Mouse (Mus musculus) hindbrain, embryonic 10.5 days (tissue): Measurements from ENCODE around the gene Fas. TPM values are rescaled to one million over a fixed set of nuclear protein-coding genes. Genes with fewer than 3 reads are reported as not detected.

ENCODE experiments used
- DNase-seq: peaks from one replicate; pipeline ENCODE4 v3.0.0-alpha.2; 2017; ENCODE audit warnings: low spot score
- H3K27ac ChIP-seq: fragments of 300-500 bp; sonication (generic); 2 replicates; pipeline ENCODE4 v1.5.1; 2016; ENCODE audit warnings: mild to moderate bottlenecking, moderate library complexity
- H3K27me3 ChIP-seq: fragments of 300-500 bp; sonication (generic); 2 replicates; pipeline ENCODE4 v1.6.1; 2016; ENCODE audit warnings: mild to moderate bottlenecking; ENCODE audit not compliant: poor library complexity, insufficient read depth, severe bottlenecking
- H3K36me3 ChIP-seq: fragments of 300-500 bp; sonication (generic); 2 replicates; pipeline ENCODE4 v1.6.1; 2016; ENCODE audit warnings: mild to moderate bottlenecking, moderate library complexity
- H3K4me1 ChIP-seq: fragments of 300-500 bp; sonication (generic); replicated peaks from 2 replicates; pipeline ENCODE4 v1.6.1; 2016; ENCODE audit warnings: mild to moderate bottlenecking
- H3K4me3 ChIP-seq: fragments of 300-500 bp; sonication (generic); 2 replicates; pipeline ENCODE4 v1.5.1; 2016; ENCODE audit warnings: mild to moderate bottlenecking, moderate library complexity
- H3K9me3 ChIP-seq: fragments of 300-500 bp; sonication (generic); 2 replicates; pipeline ENCODE4 v1.6.1; 2016; ENCODE audit warnings: mild to moderate bottlenecking, moderate library complexity
- WGBS: fragments of 180-500 bp; shearing (Covaris S2); methylation state at CpG from one replicate; pipeline ENCODE4 v1.1.7; 2016; 5-methylcytosine and 5-hydroxymethylcytosine counted together
- polyA plus RNA-seq: library from polyadenylated mRNA; unstranded; fragments of >200 nt; fragmentation: Nextera tagmentation; extraction: Ambion mirVana; gene quantifications from 2 replicates; pipeline ENCODE4 v1.2.1, GENCODE M21; 2016

Gene Fas
- 0.15 and 0.31 TPM in 2 replicates for polyA plus RNA-seq

DNA sequence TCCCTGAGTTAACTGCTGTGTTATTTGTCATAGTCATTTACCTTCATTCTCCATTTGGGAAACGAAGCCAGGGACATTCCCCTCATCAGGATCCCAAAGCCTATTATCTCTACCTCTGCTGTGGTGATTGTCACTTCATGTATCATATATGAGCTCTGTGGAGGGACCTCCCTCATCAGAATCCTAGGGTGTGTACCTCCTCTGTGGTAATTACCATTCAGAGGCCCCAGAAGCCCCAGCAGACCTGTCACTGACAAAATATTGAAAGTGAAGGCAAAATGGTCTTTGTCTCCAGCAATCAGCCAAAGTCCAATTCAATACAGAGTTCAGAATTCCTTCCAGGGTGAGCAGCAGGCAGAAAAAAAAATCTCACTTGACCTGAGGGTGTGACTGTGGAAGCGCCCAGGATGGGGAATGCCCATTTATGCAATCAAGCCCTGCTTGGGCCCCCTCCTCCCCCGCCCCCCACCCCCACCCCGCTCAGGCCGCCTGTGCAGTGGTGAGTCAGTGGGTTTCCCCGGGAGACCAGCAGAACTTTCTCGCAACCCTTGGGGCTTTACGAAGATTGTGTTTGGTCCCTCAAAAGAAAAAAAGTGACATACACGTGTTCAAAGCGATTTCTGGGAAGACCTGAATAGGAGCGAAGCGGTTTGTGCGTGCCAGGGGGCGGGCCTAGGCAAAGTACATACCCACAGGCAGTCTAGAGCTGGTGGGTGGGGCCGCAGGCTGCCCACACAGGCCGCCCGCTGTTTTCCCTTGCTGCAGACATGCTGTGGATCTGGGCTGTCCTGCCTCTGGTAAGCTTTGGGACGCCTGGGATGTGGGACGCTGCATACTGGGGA is at the start of gene Fas:
TSS of gene Fas (plus strand) at position 719 of the 842 bp plus-strand sequence.
- Histone ChIP-seq H3K4me3 (peak within 1 kb of the TSS; percentile 56), H3K27ac (peak within 1 kb of the TSS; percentile 40; the same call in 1 of the 2 replicates), H3K4me1 (peaks cover 16% of the 10 kb centered on the region), H3K36me3 (no peaks in the 10 kb centered on the region), H3K27me3 (peaks cover 19% of the 10 kb centered on the region; the same call in 1 of the 2 replicates), H3K9me3 (no peaks in the 10 kb centered on the region)
- DNase-seq = peak; percentile 46
- WGBS = 4% methylated on average over 19 of the region's 19 CpGs

DNA sequence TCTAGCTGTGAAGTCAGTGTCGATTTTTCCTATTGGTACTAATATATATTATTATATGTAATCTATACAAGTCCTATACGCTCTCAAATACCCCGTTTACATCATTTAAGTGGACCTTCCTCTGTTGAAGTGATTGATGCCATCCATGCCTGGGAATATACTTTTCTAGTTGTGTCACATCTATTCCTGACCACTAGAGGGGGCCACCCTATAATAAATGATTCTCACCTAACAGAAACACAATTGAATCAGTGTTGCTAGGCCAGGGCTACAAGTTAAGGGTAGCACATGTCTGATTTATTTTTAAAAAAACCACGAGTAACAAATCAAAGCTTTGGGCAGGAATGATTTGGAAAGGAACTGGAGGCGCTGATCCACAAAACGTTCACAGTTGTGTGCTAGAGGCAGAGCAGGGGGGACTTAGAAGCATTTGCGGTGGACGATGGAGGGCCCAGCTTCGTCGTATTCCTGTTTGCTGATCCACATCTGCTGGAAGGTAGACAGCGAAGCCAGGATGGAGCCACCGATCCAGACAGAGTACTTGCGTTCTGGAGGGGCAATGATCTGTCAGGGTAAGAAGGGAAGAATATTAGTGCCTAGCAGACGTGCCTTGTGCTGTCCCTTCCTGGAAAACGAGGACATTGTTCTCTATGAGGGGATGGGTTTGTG is 49.1 kb upstream of the Fas start:
- Histone ChIP-seq H3K27ac (no peak overlapping the region), H3K36me3 (no peaks in the 10 kb centered on the region), H3K9me3 (no peaks in the 10 kb centered on the region), H3K27me3 (no peaks in the 10 kb centered on the region), H3K4me3 (no peak overlapping the region), H3K4me1 (no peaks in the 10 kb centered on the region)
- 70% methylated on average over 15 of the region's 15 CpGs for WGBS
- DNase-seq = no peak

DNA sequence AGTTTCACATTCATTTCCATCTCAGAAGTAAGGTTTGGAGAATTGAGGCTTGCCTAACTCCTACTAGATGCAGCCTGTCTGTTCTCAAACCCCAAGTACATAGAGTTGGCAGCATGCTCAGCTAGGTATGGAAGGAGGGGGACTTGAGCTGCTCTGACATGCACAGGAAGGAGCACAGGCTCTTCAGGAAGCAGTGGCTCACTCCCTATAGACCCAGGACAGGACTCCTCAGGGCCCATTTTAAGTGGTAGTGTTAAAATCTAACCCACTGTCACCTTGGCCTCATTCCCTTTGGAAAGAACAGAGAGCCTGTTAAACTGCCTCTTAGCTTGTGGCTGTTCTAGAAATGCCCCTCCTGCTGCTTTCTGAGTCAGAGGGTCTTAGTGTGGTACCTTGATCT is 47.5 kb upstream of the Fas start:
- DNase-seq = no peak
- H3K9me3 ChIP-seq = no peaks in the 10 kb centered on the region
- H3K4me1 ChIP-seq = no peaks in the 10 kb centered on the region
- no peak overlapping the region for H3K4me3 ChIP-seq
- no peaks in the 10 kb centered on the region for H3K36me3 ChIP-seq
- H3K27me3 ChIP-seq = no peaks in the 10 kb centered on the region
- no peak overlapping the region for H3K27ac ChIP-seq

DNA sequence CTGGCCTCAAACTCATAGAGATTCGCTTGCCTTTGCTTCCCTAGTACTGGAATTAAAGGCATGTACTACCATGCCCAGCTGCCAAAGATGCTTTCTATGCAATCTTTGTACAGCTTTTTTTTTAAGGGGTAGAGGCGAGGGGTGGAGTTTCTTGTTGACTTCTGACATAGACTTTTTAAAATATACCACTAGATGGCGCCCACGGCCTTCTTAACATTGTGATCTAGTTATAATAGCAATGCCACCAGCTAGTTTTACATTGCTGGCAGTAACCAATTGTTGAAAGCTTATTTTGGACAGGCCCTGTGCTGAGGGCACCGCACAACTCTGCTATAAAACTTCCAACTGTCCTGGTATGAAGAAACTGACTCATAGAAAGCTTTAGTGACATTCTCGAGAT is 46.4 kb upstream of the Fas start:
- DNase-seq = peak; percentile 37
- H3K9me3 ChIP-seq = no peaks in the 10 kb centered on the region
- no peaks in the 10 kb centered on the region for H3K4me1 ChIP-seq
- H3K27me3 ChIP-seq = no peaks in the 10 kb centered on the region
- H3K4me3 ChIP-seq = no peak overlapping the region
- H3K36me3 ChIP-seq = no peaks in the 10 kb centered on the region
- 19% methylated on average over 6 of the region's 6 CpGs for WGBS
- H3K27ac ChIP-seq = no peak overlapping the region

DNA sequence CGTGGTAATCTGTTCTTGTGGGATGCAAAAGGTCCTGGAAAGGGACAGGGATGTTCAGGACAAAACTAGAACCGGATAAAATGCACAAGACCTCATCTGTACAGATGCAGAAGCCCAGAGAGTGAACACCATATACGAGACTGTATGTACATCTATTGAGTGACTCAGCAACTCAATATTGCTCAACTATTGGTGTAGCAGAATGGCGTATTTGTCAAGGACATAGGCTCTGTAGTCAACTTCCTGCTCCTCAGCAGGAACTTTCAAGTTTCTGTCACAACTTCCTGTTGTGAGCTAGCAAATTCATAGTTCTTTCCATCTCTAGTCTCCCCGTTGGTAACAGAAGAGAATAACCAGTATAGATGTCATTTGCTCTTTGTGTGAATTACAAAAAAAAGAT is 41.9 kb upstream of the Fas start:
- Histone ChIP-seq H3K27me3 (no peaks in the 10 kb centered on the region), H3K36me3 (no peaks in the 10 kb centered on the region), H3K4me3 (no peak overlapping the region), H3K27ac (no peak overlapping the region), H3K9me3 (no peaks in the 10 kb centered on the region), H3K4me1 (no peaks in the 10 kb centered on the region)
- 81% methylated on average over 5 of the region's 5 CpGs for WGBS
- no peak for DNase-seq

DNA sequence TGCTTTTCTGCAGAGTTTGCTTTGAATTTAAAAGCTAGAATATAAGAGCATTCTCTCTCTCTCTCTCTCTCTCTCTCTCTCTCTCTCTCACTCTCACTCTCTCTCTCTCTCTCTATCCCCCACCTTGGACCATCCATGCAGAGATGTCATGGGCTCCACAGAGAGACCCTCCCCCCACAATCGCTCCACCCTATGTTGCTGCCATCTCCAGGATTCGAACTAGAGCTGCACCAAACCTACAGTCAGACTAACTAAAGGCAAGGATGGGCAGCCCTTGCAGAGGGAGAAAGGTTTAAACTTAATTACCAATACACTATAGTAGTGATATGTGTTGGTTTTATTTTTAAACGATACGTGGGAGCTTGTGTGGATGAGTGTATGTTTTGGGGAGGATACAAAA is 39.8 kb upstream of the Fas start:
- H3K27me3 ChIP-seq = no peaks in the 10 kb centered on the region
- H3K27ac ChIP-seq = no peak overlapping the region
- H3K9me3 ChIP-seq = no peaks in the 10 kb centered on the region
- 88% methylated on average over 4 of the region's 4 CpGs for WGBS
- H3K36me3 ChIP-seq = no peaks in the 10 kb centered on the region
- no peak for DNase-seq
- H3K4me3 ChIP-seq = no peak overlapping the region
- H3K4me1 ChIP-seq = 0 out of 2 replicates have a peak, but pooled peaks cover 5% of the 10 kb centered on the region

DNA sequence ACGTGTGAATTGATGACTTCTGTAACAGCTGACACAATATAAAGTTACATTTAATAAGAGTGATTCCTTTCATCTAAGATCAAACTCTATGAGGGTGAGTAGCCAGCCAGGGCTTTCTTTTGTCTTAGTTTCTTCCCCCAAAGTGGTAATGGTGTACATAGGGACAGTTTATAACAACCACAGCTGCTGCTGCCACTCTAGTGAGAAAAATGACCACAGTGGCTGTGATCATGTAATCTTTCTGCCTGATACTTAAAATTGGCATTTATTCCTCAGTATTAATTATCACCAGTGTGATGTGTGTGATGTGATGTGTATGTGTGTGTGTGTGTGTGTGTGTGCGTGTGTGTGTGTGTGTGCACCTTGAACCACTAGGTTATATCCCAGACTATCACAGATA is 38.6 kb upstream of the Fas start:
- no peaks in the 10 kb centered on the region for H3K27me3 ChIP-seq
- 0 out of 2 replicates have a peak, but pooled peaks cover 5% of the 10 kb centered on the region for H3K4me1 ChIP-seq
- H3K27ac ChIP-seq = no peak overlapping the region
- no peak overlapping the region for H3K4me3 ChIP-seq
- H3K9me3 ChIP-seq = no peaks in the 10 kb centered on the region
- DNase-seq = no peak
- 85% methylated on average over 2 of the region's 2 CpGs for WGBS
- no peaks in the 10 kb centered on the region for H3K36me3 ChIP-seq

DNA sequence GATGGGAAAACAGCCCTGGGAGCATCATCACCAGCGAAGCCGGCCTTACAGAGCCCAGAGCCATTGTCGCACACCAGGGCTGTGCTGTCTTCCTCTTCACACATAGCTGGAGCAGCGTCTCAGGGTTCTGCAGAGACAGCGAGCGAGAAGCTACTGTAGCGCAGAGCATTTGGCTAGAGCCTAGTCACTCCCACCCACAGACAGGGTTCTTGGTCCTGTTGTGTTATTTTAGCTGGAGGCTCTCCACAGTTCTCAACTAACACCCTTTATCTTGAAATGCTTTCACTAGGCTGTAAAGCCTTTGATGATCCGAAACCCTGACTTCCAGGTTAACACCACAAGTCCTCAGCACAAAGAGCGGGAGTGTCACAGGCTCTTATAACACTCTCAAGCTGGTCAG is 38.0 kb upstream of the Fas start:
- Histone ChIP-seq H3K4me3 (no peak overlapping the region), H3K4me1 (0 out of 2 replicates have a peak, but pooled peaks cover 5% of the 10 kb centered on the region), H3K36me3 (no peaks in the 10 kb centered on the region), H3K9me3 (no peaks in the 10 kb centered on the region), H3K27me3 (no peaks in the 10 kb centered on the region), H3K27ac (no peak overlapping the region)
- 82% methylated on average over 9 of the region's 9 CpGs for WGBS
- no peak for DNase-seq

DNA sequence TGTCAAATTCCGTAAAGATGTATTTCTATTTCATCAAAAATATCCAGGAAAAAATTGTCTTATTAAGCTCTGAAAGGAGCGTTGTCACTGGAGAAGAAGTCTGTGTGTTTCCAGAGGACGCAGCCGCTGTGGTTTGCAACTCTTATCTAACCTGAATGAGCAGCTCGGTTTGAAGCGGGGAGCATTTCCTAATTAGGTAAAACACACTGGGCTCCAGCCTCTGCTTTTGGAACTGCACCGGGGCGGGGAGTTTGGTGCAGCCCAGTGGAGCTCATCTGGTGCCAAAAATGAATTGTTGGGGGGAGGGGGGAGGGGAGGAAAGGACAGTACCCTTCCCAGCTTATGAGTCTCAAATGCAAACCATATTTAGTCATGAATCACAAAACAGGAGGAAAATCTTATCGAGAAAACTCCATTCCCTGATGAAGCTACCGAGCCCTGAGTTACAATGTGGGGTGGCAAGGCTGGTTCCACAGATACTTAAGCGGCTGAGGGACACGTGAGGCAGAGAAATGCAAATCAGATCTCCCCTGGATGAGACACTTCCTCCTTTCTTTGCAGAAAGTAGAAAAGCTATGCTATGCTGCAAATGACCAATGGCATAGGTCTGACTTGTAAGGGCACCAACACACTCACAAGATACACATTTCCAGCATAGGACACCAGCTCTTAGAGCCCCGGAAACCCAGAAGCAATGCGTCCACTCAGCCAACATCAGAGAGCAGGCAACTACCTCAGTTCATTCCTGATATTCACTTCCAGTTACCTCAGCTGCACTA is 36.2 kb upstream of the Fas start:
- no peak overlapping the region for H3K27ac ChIP-seq
- 57% methylated on average over 14 of the region's 14 CpGs for WGBS
- 0 out of 2 replicates have a peak, but pooled peaks cover 5% of the 10 kb centered on the region for H3K4me1 ChIP-seq
- no peaks in the 10 kb centered on the region for H3K9me3 ChIP-seq
- no peak overlapping the region for H3K4me3 ChIP-seq
- H3K36me3 ChIP-seq = no peaks in the 10 kb centered on the region
- no peak for DNase-seq
- no peaks in the 10 kb centered on the region for H3K27me3 ChIP-seq

DNA sequence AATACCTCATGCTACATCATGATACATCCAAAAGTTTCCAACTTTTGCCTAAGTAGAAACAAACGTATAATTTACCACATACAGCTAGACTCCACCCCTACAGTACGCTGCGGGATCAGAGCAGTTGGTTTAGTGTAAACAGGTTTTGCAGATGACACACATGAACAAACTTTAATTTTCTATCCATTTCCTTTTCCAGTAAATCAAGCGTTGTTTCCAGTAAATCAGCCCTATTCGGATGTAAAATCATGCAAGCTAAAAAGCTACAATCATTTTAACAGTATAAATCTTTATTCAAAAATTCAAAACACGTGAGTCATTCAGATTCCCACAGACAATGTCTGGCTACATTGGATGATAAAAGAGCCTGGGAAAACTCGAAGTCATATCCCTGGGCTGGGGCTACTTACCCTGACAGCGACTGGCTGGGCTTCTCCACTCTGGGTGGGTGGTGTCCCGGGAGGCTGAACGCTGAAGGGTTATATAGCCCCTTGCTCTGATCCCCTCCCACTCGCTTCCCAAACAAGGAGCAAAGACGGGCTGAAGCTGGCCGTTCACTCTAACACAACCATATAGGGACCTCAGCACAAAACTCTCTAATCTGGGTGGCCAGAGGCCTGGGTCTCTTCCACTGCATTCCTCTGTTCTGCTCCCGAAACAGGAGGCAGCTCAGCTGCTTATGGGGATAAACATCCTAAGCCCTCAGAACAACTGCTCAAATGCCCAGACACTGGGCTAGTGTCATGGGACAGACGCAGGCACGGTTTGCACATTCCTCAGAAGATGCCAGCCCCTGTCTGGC is 35.4 kb upstream of the Fas start, which contains the start of gene Acta2:
TSS of gene Acta2 (minus strand) at position 711 of the 802 bp plus-strand sequence.
- no peak within 1 kb of the TSS for H3K4me3 ChIP-seq
- H3K27me3 ChIP-seq = no peaks in the 10 kb centered on the region
- H3K27ac ChIP-seq = no peak within 1 kb of the TSS
- H3K4me1 ChIP-seq = 0 out of 2 replicates have a peak, but pooled peaks cover 5% of the 10 kb centered on the region
- WGBS = 65% methylated on average over 16 of the region's 16 CpGs
- H3K36me3 ChIP-seq = no peaks in the 10 kb centered on the region
- H3K9me3 ChIP-seq = no peaks in the 10 kb centered on the region
- no peak for DNase-seq

DNA sequence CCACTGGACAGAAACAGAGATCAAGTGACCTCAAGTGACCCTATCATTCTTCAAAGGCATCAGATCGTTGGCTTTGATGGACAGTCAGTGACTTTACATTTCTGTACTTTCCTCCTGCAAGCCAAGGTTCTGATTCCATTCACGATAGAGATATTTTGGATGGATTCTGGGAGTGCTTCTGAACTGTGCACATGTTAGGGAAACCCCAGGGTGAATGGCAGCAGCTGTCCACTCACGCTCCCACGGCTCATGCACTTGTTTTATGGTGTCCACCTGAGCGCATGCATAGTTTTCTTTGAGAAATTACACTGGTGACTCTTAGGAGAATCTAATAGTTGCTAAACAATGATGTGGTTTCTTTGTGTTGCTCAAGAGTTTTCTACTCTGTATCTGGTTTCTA is 34.3 kb upstream of the Fas start:
- Histone ChIP-seq H3K36me3 (no peaks in the 10 kb centered on the region), H3K4me3 (no peak overlapping the region), H3K4me1 (0 out of 2 replicates have a peak, but pooled peaks cover 5% of the 10 kb centered on the region), H3K27me3 (no peaks in the 10 kb centered on the region), H3K27ac (no peak overlapping the region), H3K9me3 (no peaks in the 10 kb centered on the region)
- DNase-seq = no peak
- WGBS = 82% methylated on average over 5 of the region's 5 CpGs

DNA sequence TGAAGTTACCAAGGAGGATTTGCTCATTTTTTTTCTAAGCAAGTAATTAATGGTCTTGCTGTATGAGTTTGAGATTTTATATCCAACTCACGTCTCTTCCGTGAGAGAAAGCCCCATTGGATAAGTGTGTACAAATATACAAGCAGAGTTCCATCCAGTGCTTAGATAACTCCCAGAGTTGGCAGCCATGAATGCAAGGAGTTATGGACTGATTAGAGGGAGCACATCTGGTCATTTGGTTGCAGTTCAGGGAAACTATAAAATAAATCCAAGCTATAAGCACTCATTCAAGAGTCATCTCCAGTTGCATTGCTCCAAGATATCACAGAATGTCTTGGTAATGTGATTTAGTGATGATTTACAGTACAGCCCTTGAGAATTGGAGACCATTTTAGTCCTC is 33.5 kb upstream of the Fas start:
- DNase-seq = no peak
- Histone ChIP-seq H3K4me3 (no peak overlapping the region), H3K36me3 (no peaks in the 10 kb centered on the region), H3K4me1 (0 out of 2 replicates have a peak, but pooled peaks cover 5% of the 10 kb centered on the region), H3K27me3 (no peaks in the 10 kb centered on the region), H3K27ac (no peak overlapping the region), H3K9me3 (no peaks in the 10 kb centered on the region)
- WGBS = 97% methylated on average over 2 of the region's 2 CpGs
